Mouse (Mus musculus) myocyte (in vitro differentiated cells): ENCODE results near the gene Map3k20. TPM values are rescaled to one million over a fixed set of nuclear protein-coding genes. Genes with fewer than 3 reads are reported as not detected.

Experiments used
- H3K27me3 ChIP-seq: one replicate; pipeline ENCODE4 v1.6.1; 2011; ENCODE audit not compliant: control insufficient read depth, insufficient read depth, insufficient read length
- H3K36me3 ChIP-seq: one replicate; pipeline ENCODE4 v1.6.1; 2011; ENCODE audit not compliant: control insufficient read depth, insufficient read depth
- H3K4me2 ChIP-seq: one replicate; pipeline ENCODE4 v1.6.1; 2011; ENCODE audit warnings: low read depth, control low read depth
- H3K4me3 ChIP-seq: one replicate; pipeline ENCODE4 v1.5.1; 2011; ENCODE audit warnings: mild to moderate bottlenecking, control low read depth, moderate library complexity
- H3K79me2 ChIP-seq: one replicate; pipeline ENCODE4 v1.6.1; 2011; ENCODE audit not compliant: control insufficient read depth, insufficient read depth
- H3ac ChIP-seq: one replicate; pipeline ENCODE4 v1.6.1; 2011; ENCODE audit not compliant: control insufficient read depth, insufficient read length
- CEBPB ChIP-seq: IDR thresholded peaks from 2 replicates; pipeline ENCODE4 v1.6.1; 2011; ENCODE audit warnings: mild to moderate bottlenecking, moderate library complexity; ENCODE audit not compliant: poor library complexity, insufficient read depth, severe bottlenecking
- E2F4 ChIP-seq: IDR thresholded peaks from one replicate; pipeline ENCODE4 v1.6.1; 2011; ENCODE audit warnings: mild to moderate bottlenecking, control low read depth, moderate library complexity; ENCODE audit not compliant: insufficient read depth
- MAX ChIP-seq: IDR thresholded peaks from one replicate; pipeline ENCODE4 v1.6.1; 2011; ENCODE audit warnings: low read depth, mild to moderate bottlenecking, control low read depth
- MYOD1 ChIP-seq, 3 experiments: IDR thresholded peaks; one replicate each; pipeline ENCODE4 v1.6.1; 2011; ENCODE audit warnings: control low read depth in 2 of 3, low read depth in 2 of 3, mild to moderate bottlenecking in 2 of 3, moderate library complexity in 1 of 3; ENCODE audit not compliant: insufficient read length in 2 of 3, control insufficient read depth in 1 of 3
- MYOG ChIP-seq, 3 experiments: IDR thresholded peaks; one replicate each; pipeline ENCODE4 v1.6.1; 2011; ENCODE audit warnings: control low read depth in 2 of 3, low read depth in 2 of 3, mild to moderate bottlenecking in 2 of 3; ENCODE audit not compliant: insufficient read length in 2 of 3, control insufficient read depth in 1 of 3, insufficient read depth in 1 of 3
- POLR2A ChIP-seq: IDR thresholded peaks from one replicate; pipeline ENCODE4 v1.6.1; 2011; ENCODE audit warnings: low read depth, mild to moderate bottlenecking, control low read depth, moderate library complexity; ENCODE audit not compliant: insufficient read length
- POLR2AphosphoS2 ChIP-seq: IDR thresholded peaks from one replicate; pipeline ENCODE4 v1.6.1; 2011; ENCODE audit warnings: low read depth, control low read depth; ENCODE audit not compliant: insufficient read length
- REST ChIP-seq: IDR thresholded peaks from one replicate; pipeline ENCODE4 v1.6.1; 2011; ENCODE audit warnings: mild to moderate bottlenecking, control low read depth, moderate library complexity; ENCODE audit not compliant: insufficient read depth, insufficient read length
- SRF ChIP-seq: IDR thresholded peaks from one replicate; pipeline ENCODE4 v1.6.1; 2011; ENCODE audit warnings: low read depth; ENCODE audit not compliant: control insufficient read depth, insufficient read length
- TCF12 ChIP-seq: IDR thresholded peaks from one replicate; pipeline ENCODE4 v1.6.1; 2011; ENCODE audit warnings: mild to moderate bottlenecking, control low read depth; ENCODE audit not compliant: poor library complexity, insufficient read depth, severe bottlenecking
- TCF3 ChIP-seq: IDR thresholded peaks from one replicate; pipeline ENCODE4 v1.6.1; 2011; ENCODE audit warnings: low read depth, control low read depth; ENCODE audit not compliant: insufficient read length
- USF1 ChIP-seq: IDR thresholded peaks from one replicate; pipeline ENCODE4 v1.6.1; 2011; ENCODE audit warnings: low read depth, mild to moderate bottlenecking, control low read depth, moderate library complexity
- polyA plus RNA-seq: library from polyadenylated mRNA; unstranded; fragments of >200 nt; fragmentation: generic; extraction: Trizol; gene quantifications from one replicate; pipeline ENCODE4 v1.2.1, GENCODE M21; 2012; ENCODE audit warnings: missing spikeins

Gene Map3k20
- polyA plus RNA-seq, 1 experiment: 13.7 TPM

DNA sequence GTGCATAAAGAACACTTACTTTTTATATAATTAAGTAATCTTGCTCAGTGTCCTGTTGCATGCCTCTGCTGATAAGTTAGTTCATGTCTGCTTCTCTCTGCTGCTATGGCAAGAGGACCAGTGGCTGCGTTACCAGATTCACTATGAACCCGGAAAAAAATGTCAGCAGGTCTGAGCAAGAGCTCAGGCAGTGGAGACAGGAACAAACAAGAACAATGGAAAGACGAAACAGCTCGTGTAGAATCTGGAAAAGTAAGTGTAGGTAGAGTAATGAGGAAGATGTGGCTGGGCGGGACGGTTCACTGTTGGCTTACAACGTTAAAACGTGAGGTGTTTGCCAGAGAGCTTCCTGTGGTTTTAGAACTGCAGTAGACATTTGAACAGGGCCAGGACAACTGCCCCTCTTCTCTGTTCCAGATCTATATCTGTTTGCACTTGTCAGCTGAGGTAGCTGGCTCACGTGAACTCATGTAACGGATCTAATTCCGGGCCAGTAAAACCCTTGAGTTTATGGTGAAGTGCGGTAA, 45.6 kb downstream of the Map3k20 start:
- Histone ChIP-seq H3K36me3 (no peaks in the 10 kb centered on the region), H3ac (no peak overlapping the region), H3K79me2 (peaks cover 6% of the 10 kb centered on the region), H3K27me3 (no peaks in the 10 kb centered on the region), H3K4me2 (no peak overlapping the region), H3K4me3 (no peak overlapping the region)
- TF ChIP-seq USF1: no peak
- TF ChIP-seq MYOG (IDR thresholded peaks at IDR 0.05; ENCODE audit: control insufficient read depth in 1 of 3, insufficient read depth in 1 of 3, insufficient read length in 2 of 3, low read depth in 2 of 3): no peak
- TF ChIP-seq CEBPB: no peak
- no peak for TF ChIP-seq TCF12
- no peak for TF ChIP-seq MYOD1 (IDR thresholded peaks at IDR 0.05; ENCODE audit: control insufficient read depth in 1 of 3, insufficient read length in 2 of 3, low read depth in 2 of 3)
- no peak for TF ChIP-seq SRF

DNA sequence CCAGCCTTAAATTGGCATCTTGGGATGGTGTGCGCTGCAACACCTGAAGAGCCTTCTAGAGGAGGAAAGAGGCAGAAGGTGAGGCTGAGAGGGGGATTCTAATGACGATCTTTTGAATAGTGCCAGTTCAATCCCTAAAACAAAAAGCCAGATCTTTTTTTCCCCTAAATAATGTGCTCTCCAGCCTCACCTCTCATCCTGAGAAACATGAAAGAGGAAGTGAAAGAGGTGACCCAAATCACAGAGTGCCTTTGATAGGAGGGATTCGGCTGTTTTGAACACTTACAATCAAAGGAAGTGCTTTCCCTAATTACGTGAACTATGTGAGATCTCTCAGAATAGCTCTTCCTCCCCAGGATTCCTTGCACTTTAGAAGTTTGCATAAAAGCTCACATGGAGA, 46.6 kb downstream of the Map3k20 start:
- Histone ChIP-seq H3K36me3 (no peaks in the 10 kb centered on the region), H3K4me3 (no peak overlapping the region), H3ac (no peak overlapping the region), H3K27me3 (no peaks in the 10 kb centered on the region), H3K4me2 (no peak overlapping the region), H3K79me2 (peaks cover 6% of the 10 kb centered on the region)
- TF ChIP-seq REST: no peak
- TF ChIP-seq TCF12: no peak
- TF ChIP-seq CEBPB: no peak
- no peak for TF ChIP-seq MYOG (IDR thresholded peaks at IDR 0.05; ENCODE audit: control insufficient read depth in 1 of 3, insufficient read depth in 1 of 3, insufficient read length in 2 of 3, low read depth in 2 of 3)
- no peak for TF ChIP-seq MYOD1 (IDR thresholded peaks at IDR 0.05; ENCODE audit: control insufficient read depth in 1 of 3, insufficient read length in 2 of 3, low read depth in 2 of 3)
- TF ChIP-seq TCF3: no peak
- TF ChIP-seq POLR2A: no peak
- no peak for TF ChIP-seq USF1
- TF ChIP-seq MAX: no peak
- no peak for TF ChIP-seq POLR2AphosphoS2
- TF ChIP-seq E2F4: no peak
- no peak for TF ChIP-seq SRF

DNA sequence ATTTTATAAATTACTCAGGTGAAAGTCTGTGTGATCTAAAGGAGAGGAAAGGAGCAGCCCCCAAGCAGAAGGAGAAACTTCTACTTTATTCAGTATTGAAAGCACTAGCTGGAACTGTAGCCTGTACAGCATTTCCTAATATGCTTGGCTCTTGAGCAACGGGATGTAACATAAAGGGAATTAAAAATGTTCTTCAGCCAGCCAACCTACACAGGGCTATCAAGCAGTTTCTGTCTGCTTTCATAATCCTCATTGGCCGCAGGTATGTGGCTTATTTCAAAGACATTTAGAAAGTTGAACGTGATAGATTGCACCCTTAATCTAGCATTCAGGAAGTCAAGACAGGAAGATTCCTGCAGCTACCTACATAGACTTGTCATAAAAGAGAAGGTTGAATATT, 47.8 kb downstream of the Map3k20 start:
- H3K27me3 ChIP-seq: no peaks in the 10 kb centered on the region
- H3K4me2 ChIP-seq: no peak overlapping the region
- no peak overlapping the region for H3K4me3 ChIP-seq
- H3K79me2 ChIP-seq: peaks cover 11% of the 10 kb centered on the region
- TF ChIP-seq POLR2A (no peak), MYOG (IDR thresholded peaks at IDR 0.05; ENCODE audit: control insufficient read depth in 1 of 3, insufficient read depth in 1 of 3, insufficient read length in 2 of 3, low read depth in 2 of 3) (no peak), SRF (no peak), USF1 (no peak), REST (no peak), TCF3 (no peak), CEBPB (no peak), POLR2AphosphoS2 (no peak), E2F4 (no peak), TCF12 (no peak), MYOD1 (IDR thresholded peaks at IDR 0.05; ENCODE audit: control insufficient read depth in 1 of 3, insufficient read length in 2 of 3, low read depth in 2 of 3) (no peak), MAX (no peak)
- no peak overlapping the region for H3ac ChIP-seq
- H3K36me3 ChIP-seq: peaks cover 7% of the 10 kb centered on the region

DNA sequence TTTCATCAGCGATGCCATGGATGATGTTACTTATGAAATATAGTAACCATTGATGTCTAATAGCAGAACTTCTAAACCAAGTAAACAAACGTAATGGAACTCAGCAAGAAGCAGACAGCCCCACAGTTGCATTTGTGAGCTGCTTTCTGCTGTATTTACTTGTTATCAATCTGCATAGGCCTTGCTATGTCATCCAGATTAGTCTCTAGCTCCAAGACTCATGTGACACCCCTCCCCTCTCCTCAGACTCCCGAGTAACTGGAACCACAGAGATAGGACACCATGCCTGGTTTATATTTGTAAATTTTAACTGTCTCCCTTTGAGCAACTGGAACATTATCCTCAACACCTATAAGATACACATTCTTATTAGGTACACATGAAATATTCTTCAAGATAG, 51.4 kb downstream of the Map3k20 start:
- Histone ChIP-seq H3K27me3 (no peaks in the 10 kb centered on the region), H3K4me3 (no peak overlapping the region), H3K4me2 (no peak overlapping the region), H3ac (no peak overlapping the region), H3K36me3 (peaks cover 7% of the 10 kb centered on the region), H3K79me2 (peaks cover 21% of the 10 kb centered on the region)
- TF ChIP-seq REST: no peak
- no peak for TF ChIP-seq MYOG (IDR thresholded peaks at IDR 0.05; ENCODE audit: control insufficient read depth in 1 of 3, insufficient read depth in 1 of 3, insufficient read length in 2 of 3, low read depth in 2 of 3)
- TF ChIP-seq CEBPB: no peak
- TF ChIP-seq MAX: no peak
- no peak for TF ChIP-seq SRF
- TF ChIP-seq POLR2A: no peak
- no peak for TF ChIP-seq POLR2AphosphoS2
- no peak for TF ChIP-seq USF1
- no peak for TF ChIP-seq TCF3

- H3K36me3 ChIP-seq: peaks cover 9% of the 10 kb centered on the region
- no peak overlapping the region for H3K4me2 ChIP-seq
- no peaks in the 10 kb centered on the region for H3K27me3 ChIP-seq
- no peak overlapping the region for H3K4me3 ChIP-seq
- no peak overlapping the region for H3ac ChIP-seq
- TF ChIP-seq SRF (no peak), E2F4 (no peak), REST (no peak), TCF12 (no peak), TCF3 (no peak), CEBPB (no peak), POLR2AphosphoS2 (no peak), MYOD1 (IDR thresholded peaks at IDR 0.05; ENCODE audit: control insufficient read depth in 1 of 3, insufficient read length in 2 of 3, low read depth in 2 of 3) (no peak), USF1 (no peak), MAX (no peak), MYOG (IDR thresholded peaks at IDR 0.05; ENCODE audit: control insufficient read depth in 1 of 3, insufficient read depth in 1 of 3, insufficient read length in 2 of 3, low read depth in 2 of 3) (no peak), POLR2A (no peak)
- H3K79me2 ChIP-seq: peaks cover 49% of the 10 kb centered on the region
These were observed 59.8 kb downstream of the Map3k20 start for GRCm38 (mm10) chr2:72345281-72345680.
